Mouse (Mus musculus): Measurements from ENCODE around the gene Insm2.
"Not testable (repeated sequence)": the region's sequence is repeated elsewhere in the genome, so short reads cannot be mapped to it uniquely, and the experiment has no call there.

Insm2 gene

GRCm38 (mm10) chr12:55598887-55599561, at the start of gene Insm2:
Gene Insm2 (plus strand): TSS chr12:55599427.
- DNase-seq (ENCODE audit: low spot score in 2 of 2) = peak in 1 of 2 experiments; percentile 64

DNA sequence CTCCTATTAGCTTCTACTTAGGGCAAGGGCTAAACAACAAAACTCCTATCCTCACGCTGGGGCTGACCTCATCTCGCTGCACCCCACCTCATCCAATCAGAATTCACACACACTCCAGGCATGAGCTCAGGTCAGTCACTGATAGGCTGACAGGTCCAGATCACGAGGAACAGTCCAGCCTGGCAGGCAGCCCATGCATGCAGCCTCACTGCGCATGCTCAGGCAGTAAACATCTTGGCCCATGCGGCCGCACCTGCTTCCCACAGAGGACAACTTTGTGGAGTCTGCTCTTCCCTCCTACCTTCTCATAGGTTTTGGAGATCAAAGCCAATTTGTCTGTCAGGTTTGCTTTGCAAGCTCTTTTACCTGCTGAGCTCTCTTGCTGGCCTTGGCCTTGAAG, 44.3 kb upstream of the Insm2 start:
- not testable (repeated sequence) for DNase-seq (ENCODE audit: low spot score in 2 of 2)

DNA sequence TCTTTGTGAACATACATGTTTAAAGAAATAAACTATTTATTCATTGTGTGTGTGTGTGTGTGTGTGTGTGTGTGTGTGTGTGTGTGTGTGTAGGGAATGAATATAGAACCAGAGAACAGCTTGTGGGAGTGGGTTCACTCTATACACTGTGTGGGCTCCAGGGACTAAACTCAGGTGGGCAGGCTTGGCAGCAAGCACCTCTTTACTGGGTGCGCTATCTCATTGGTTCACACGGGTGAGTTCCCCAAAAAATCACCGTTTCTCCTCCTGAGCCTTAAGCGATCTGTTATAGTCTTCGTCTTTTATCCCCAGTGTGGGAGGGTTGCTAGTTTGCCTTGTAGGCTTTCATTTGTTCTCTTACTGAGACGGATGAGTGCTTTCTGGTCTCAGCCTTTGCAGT, 41.4 kb upstream of the Insm2 start:
- no peak for DNase-seq (ENCODE audit: low spot score in 2 of 2)

GRCm38 (mm10) chr12:55559184-55559855, 39.9 kb upstream of the Insm2 start:
- DNase-seq (ENCODE audit: low spot score in 2 of 2) = no peak

GRCm38 (mm10) chr12:55560025-55560690, 39.1 kb upstream of the Insm2 start:
- no peak for DNase-seq (ENCODE audit: low spot score in 2 of 2)

DNA sequence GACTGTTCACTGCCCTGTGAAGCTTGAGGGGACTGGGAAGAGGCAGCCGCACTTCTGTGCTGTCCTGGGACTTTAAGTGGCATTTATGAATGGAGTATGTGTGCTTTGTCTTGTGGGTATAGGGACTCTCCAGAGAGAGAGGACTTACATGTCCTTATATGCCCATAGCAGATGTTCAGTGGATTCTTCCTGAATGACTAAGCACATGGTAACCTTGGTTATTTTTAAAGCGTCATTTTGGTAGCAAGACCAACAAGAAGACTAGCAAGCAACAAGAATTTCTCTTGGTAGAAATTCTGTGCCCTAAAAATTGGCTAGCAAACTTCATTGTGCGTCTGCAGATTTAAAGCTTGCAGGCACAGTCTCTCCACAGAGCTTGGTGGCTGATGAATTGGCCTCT, 35.5 kb upstream of the Insm2 start:
- no peak for DNase-seq (ENCODE audit: low spot score in 2 of 2)

DNA sequence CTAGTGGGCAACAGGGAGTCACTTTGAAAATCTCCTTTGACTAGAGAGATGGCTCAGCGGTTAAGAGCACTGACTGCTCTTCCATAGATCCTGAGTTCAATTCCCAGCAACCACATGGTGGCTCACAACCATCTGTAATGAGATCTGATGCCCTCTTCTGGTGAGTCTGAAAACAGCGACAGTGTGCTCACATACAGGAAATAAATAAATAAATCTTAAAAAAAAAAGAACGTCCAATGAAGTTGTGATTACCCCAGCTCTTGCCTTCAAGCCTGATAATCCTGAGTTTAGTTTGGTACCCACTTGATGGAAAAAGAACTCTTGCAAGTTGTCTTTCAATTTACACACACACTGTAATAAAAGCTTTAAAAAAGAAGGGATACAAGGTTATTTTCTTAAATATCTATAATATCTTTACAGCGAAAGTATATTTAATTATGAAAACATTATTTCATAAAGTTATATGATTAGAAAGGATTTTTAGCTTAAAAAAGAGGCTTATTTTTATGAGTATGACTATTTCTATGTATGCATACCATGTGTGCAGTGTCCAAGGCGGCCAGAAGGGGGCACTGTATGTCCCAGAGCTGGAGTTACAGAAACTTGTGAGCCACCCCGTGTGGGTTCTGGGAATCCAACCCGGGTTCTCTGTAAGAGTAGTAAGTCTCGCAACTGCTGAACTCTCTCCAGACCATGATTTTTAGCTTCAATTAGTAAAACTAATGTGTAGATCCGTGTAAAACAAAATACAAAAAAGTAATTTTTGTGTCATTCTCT, 34.9 kb upstream of the Insm2 start:
- DNase-seq (ENCODE audit: low spot score in 2 of 2) = no peak

GRCm38 (mm10) chr12:55565206-55565605, 34.0 kb upstream of the Insm2 start, which contains the start of gene Aldoart2:
Gene Aldoart2 (plus strand): TSS chr12:55565239.
- DNase-seq (ENCODE audit: low spot score in 2 of 2) = no peak

DNA sequence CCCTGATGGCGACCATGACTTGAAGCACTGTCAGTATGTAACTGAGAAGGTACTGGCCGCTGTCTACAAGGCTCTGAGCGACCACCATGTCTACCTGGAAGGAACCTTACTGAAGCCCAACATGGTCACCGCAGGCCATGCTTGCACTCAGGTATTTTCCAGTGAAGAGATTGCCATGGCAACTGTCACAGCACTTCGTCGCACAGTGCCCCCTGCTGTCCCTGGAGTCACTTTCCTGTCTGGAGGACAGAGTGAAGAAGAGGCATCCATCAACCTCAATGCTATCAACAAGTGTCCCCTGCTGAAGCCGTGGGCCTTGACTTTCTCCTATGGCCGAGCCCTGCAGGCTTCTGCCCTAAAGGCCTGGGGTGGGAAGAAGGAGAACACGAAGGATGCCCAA, 33.4 kb upstream of the Insm2 start:
- DNase-seq (ENCODE audit: low spot score in 2 of 2) = no peak

GRCm38 (mm10) chr12:55566837-55567236, 32.4 kb upstream of the Insm2 start:
- no peak for DNase-seq (ENCODE audit: low spot score in 2 of 2)

DNA sequence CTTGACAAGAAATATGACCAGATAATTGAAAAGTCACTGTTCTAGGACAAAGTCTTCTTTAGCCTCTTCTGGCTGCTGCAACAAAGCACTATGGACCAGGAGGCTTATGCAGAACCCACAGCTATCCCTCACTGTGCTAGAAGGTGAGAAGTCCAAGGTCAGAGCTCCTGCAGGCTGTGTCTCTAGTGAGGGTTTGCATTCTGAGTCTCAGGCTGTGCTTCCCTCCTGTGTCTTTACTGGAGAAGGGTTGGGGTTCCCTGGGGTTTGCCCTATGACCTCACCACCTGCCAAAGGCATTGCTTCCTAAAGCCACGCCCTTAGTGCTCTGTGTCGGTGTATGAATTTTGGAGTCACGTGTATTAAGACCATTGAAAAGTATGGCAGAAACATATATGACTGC, 30.8 kb upstream of the Insm2 start:
- DNase-seq (ENCODE audit: low spot score in 2 of 2) = no peak

DNA sequence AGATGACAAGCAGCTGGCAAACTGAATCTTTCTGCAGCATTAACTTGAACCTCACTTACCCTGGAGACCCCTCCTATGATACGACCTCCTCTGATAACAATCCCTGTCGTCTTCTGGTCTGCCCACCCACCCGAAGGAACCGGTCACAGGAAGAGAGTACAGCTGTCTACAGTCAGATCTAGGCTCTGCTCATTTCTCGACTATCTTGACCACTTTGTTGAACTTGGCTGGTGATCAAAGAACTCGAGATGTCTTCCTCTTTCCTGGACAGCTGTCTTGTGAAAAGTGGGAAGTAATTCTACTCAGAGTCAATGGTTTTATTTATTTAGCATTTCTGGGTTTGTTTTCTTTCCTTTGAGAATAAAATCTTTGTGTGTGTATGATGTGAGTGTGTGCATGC, 29.6 kb upstream of the Insm2 start:
- DNase-seq (ENCODE audit: low spot score in 2 of 2) = no peak

- DNase-seq (ENCODE audit: low spot score in 2 of 2) = no peak
These were observed 28.6 kb upstream of the Insm2 start for GRCm38 (mm10) chr12:55570646-55571045.

DNA sequence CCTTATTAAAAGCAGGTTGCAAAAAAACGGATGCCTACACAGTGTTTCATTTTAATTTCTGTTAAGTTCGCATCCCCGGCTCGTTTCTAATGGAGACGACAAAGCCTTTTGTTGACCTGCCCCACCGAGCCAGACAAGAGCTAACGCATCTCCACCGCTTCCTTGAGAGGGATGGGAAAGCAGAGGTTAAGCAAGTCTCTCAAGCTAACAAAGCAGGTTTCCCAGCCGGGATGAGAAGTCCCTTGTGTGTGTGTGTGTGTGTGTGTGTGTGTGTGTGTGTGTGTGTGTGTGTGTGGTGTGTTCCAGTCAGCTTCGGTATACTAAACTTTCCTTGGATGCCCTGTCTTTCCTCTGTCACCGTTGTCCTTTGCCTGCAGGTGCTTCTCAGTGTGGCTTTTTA, 28.0 kb upstream of the Insm2 start:
- no peak for DNase-seq (ENCODE audit: low spot score in 2 of 2)

DNA sequence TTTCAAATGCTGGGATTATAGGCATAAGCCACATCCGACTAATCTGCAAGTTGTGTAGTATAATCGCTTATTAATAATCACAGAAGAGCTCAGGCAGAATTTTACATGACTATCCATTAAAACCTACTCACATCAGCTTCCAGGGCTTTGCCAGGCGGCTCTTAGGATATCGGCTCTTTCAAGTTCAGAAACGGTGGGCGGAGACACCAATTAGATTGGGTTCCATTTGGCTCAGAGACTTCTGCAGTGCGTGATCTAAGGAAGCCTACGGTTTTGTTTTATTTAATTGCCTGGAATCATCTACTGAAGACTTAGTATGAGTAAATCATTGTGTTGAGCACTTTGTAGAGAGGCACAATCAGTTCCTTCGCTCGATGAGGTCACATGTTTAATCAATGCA, 27.6 kb upstream of the Insm2 start:
- DNase-seq (ENCODE audit: low spot score in 2 of 2) = no peak

GRCm38 (mm10) chr12:55573089-55573488, 26.1 kb upstream of the Insm2 start:
- no peak for DNase-seq (ENCODE audit: low spot score in 2 of 2)

DNA sequence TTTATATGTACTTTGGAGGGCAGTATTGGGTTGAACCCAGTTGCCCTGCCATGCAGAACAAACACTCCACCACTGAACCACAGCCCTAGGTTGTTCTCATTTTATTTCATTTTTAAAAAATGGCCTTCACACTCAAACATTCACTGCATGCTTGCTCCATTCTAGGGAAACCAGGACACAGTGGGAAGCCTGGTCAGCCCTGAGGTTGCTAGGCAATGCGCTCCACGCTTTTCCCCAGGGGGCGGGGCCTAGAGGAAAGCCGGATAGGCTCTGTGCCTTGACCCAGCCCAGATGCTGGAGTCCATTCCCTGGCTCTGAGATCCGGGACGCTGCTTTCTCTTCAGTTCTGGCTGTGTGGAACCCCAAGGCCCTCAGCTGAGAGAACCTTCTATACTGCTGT, 25.4 kb upstream of the Insm2 start:
- no peak for DNase-seq (ENCODE audit: low spot score in 2 of 2)

DNA sequence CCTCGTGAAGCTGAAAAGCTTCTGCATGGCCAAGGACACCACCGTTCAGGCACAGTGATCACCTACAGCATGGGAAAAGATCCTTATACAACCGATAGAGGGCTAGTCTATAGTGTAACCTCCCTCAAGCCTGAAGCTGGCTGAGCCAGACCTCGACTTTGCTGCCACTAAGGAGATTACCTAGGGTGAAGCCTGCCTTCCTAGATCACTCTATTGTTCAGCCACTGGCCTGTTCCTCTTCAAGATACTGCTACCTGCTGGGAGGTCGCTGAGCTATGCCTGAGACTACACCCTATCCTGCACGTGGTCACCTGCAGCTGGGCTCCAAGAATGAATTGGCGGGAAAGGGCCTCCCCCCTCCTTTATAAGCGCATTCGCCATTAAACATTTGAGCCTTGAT, 12.3 kb upstream of the Insm2 start:
- DNase-seq (ENCODE audit: low spot score in 2 of 2) = not testable (repeated sequence)

DNA sequence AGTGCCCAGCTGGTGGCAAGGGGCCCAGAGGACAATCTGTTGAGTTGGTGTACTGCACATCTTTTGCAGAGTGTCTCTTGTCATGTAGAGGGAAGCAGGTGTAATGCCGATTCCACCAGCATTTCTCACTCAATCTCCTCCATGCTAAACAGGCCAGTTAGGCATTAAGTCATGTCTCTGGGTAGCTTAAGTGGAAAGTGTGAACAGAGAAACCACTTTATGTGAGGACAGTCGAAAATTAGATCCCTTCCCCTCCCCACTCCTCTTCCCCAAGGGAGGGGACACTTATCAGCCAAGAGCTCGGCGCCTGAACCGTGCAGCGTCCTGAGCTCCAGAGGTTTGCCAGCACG, 715 bp upstream of the Insm2 start:
- DNase-seq (ENCODE audit: low spot score in 2 of 2) = no peak

- peak; percentile 50 to 84 for DNase-seq (ENCODE audit: low spot score in 2 of 2)
These were observed 644 bp downstream of the Insm2 start for GRCm38 (mm10) chr12:55599639-55600502.

- no peak for DNase-seq (ENCODE audit: low spot score in 2 of 2)
These were observed 1.3 kb downstream of the Insm2 start for GRCm38 (mm10) chr12:55600503-55600994.
